Mouse (Mus musculus): Measurements from ENCODE around the gene Dnaaf1. TPM values are rescaled to one million over a fixed set of nuclear protein-coding genes. Genes with fewer than 3 reads are reported as not detected.

Gene Dnaaf1
- polyA plus RNA-seq, 1 experiment from 2014 or later, result 0.20 TPM

DNA sequence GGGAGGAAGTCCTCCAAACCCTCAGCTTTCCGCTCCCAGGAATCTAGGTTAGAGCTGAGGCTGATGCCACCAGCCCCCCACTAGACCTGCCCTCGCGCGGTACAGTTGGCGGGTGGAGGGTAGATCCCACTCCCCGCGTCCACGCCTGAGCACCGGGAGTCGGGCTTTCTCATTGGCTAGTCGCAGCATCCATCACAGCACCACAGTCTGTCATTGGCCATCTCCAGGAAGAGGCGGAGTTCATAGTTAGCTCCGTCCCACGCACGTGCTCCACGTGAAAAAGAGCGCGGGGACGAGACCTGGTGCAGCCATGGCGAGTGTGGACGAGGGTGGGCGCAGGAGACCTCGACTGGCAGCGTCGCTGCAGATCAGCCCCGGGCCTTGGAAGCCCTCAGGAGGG is 37.4 kb downstream of the Dnaaf1 start, which contains the start of gene Adad2:
TSS of gene Adad2 (plus strand) at position 277 of the 400 bp plus-strand sequence.
- no peaks in the 10 kb centered on the region for H3K36me3 ChIP-seq
- no peak within 1 kb of the TSS for H3K9ac ChIP-seq (replicated peaks)
- H3K27ac ChIP-seq (replicated peaks), result no peak within 1 kb of the TSS
- H3K9me3 ChIP-seq (replicated peaks), result no peaks in the 10 kb centered on the region
- ATAC-seq (ENCODE audit: low FRiP score), result no peak
- H3K4me1 ChIP-seq, result no peaks in the 10 kb centered on the region
- no peaks in the 10 kb centered on the region for H3K27me3 ChIP-seq (replicated peaks)
- H3K4me3 ChIP-seq (replicated peaks), result no peak within 1 kb of the TSS
- WGBS, result 85% methylated on average over 26 of the region's 26 CpGs
- no peak within 1 kb of the TSS for H3K4me2 ChIP-seq

DNA sequence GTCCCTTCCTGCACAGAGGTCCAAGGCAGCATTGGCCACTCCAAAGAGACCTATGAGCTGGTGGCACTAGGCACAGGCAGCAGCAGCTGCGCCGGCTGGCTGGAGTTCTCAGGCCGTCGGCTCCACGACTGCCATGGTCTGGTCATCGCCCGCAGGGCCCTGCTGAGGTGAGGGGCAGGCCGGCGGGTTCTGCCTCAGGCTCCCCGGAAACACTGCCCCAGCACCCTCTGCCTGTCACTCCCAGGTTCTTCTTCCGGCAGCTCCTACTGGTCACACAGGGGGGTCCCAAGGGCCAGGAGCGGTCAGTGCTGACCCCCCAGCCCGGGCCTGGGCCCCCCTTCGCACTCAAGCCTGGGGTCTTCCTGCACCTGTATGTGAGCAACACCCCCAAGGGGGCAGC is 40.1 kb downstream of the Dnaaf1 start:
- no peaks in the 10 kb centered on the region for H3K9me3 ChIP-seq (replicated peaks)
- H3K4me2 ChIP-seq, result no peak overlapping the region
- no peaks in the 10 kb centered on the region for H3K27me3 ChIP-seq (replicated peaks)
- no peaks in the 10 kb centered on the region for H3K36me3 ChIP-seq
- H3K27ac ChIP-seq (replicated peaks), result no peak overlapping the region
- WGBS, result 82% methylated on average over 14 of the region's 14 CpGs
- no peak for ATAC-seq (ENCODE audit: low FRiP score)
- no peaks in the 10 kb centered on the region for H3K4me1 ChIP-seq
- H3K4me3 ChIP-seq (replicated peaks), result no peak overlapping the region
- H3K9ac ChIP-seq (replicated peaks), result no peak overlapping the region

DNA sequence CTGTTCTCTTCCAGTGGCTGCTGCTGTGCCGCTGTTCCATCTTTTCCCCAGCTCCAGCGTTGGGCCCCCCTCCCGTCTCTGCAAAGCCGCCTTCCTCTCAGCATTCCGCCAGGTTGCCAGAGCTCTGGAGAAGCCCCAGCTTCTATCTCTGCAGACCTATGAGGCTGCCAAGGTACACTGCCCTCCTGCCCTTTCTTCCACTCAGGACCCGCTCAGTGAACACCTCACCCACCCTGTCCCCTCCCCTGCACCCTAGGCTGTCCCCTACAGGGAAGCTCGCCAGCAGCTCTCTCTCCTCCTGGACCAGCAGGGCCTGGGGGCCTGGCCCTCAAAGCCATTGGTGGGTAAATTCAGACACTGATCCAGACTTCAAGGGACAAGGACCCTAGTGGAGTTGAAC is 41.3 kb downstream of the Dnaaf1 start:
- Histone ChIP-seq H3K4me3 (replicated peaks) (no peak overlapping the region), H3K27me3 (replicated peaks) (no peaks in the 10 kb centered on the region), H3K4me1 (no peaks in the 10 kb centered on the region), H3K36me3 (no peaks in the 10 kb centered on the region), H3K9me3 (replicated peaks) (no peaks in the 10 kb centered on the region), H3K9ac (replicated peaks) (no peak overlapping the region), H3K4me2 (no peak overlapping the region), H3K27ac (replicated peaks) (no peak overlapping the region)
- WGBS, result 74% methylated on average over 7 of the region's 7 CpGs
- no peak for ATAC-seq (ENCODE audit: low FRiP score)

DNA sequence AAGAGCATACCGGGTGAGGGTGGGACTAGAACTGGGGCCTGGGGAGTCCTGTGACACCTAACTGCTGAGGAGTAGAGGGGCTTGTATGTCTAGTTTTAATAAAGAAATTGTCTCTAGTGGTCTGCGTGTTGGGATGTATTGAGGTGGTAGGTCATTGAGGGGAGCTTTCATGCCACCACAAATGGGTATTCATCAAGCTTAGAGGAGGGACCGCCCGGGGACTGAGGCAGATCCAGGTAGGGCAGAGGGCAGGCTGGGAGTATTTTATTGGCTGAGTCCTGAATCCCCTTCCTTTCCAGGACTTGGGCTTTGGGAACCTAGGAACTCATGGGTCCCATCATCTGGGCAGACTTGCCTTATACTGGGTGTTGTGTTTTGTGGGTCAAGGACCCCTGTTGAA is 41.8 kb downstream of the Dnaaf1 start:
- Histone ChIP-seq H3K9me3 (replicated peaks) (no peaks in the 10 kb centered on the region), H3K27ac (replicated peaks) (no peak overlapping the region), H3K4me1 (no peaks in the 10 kb centered on the region), H3K27me3 (replicated peaks) (no peaks in the 10 kb centered on the region), H3K4me2 (no peak overlapping the region), H3K36me3 (no peaks in the 10 kb centered on the region), H3K9ac (replicated peaks) (no peak overlapping the region), H3K4me3 (replicated peaks) (no peak overlapping the region)
- 94% methylated on average over 4 of the region's 4 CpGs for WGBS
- no peak for ATAC-seq (ENCODE audit: low FRiP score)

DNA sequence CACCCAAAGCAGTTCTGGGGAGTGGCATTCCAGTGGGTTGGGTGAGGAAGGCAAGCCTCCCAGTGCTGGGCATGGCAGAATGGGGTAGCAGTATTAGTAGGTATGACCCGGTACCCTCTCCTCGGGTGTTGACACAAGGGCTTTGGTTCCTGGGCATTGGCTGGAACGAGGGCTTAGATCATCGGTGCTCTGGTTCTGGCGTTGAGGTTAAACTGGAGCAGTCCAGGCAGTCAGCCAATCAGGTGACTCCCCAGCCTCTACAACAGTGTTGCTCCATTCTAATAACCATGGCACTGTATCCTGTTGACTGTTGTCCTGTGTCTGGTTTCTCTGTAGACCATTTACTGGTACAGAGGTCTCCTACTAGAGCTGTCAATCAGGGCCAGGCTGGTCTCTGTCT is 42.6 kb downstream of the Dnaaf1 start:
- Histone ChIP-seq H3K4me3 (replicated peaks) (no peak overlapping the region), H3K27me3 (replicated peaks) (no peaks in the 10 kb centered on the region), H3K9ac (replicated peaks) (no peak overlapping the region), H3K9me3 (replicated peaks) (no peaks in the 10 kb centered on the region), H3K4me1 (no peaks in the 10 kb centered on the region), H3K27ac (replicated peaks) (no peak overlapping the region), H3K36me3 (no peaks in the 10 kb centered on the region), H3K4me2 (no peak overlapping the region)
- ATAC-seq (ENCODE audit: low FRiP score), result no peak
- 93% methylated on average over 5 of the region's 5 CpGs for WGBS

DNA sequence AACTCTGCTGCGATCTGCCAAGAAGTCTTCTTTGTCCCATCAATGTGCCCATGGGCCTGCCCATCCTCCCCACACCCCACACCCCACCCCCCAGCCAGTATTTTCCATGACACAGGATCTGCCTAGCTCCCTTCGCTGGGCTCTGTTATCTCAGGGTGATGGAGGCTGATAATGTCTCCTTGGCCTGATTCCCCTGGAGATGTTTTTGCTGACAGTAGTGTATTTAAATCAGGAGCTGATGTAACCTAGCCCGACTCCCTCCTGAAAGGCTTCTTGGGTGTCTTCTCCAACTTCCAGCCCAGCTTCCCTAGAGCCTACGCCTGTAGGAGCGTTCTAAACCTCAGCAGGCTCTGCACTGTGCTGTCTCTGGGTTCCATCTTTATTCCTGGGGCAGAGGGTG is 43.9 kb downstream of the Dnaaf1 start:
- 74% methylated on average over 5 of the region's 5 CpGs for WGBS
- Histone ChIP-seq H3K27me3 (replicated peaks) (no peaks in the 10 kb centered on the region), H3K9ac (replicated peaks) (no peak overlapping the region), H3K4me1 (no peaks in the 10 kb centered on the region), H3K36me3 (no peaks in the 10 kb centered on the region), H3K27ac (replicated peaks) (no peak overlapping the region), H3K4me3 (replicated peaks) (no peak overlapping the region), H3K9me3 (replicated peaks) (no peaks in the 10 kb centered on the region), H3K4me2 (no peak overlapping the region)
- no peak for ATAC-seq (ENCODE audit: low FRiP score)

DNA sequence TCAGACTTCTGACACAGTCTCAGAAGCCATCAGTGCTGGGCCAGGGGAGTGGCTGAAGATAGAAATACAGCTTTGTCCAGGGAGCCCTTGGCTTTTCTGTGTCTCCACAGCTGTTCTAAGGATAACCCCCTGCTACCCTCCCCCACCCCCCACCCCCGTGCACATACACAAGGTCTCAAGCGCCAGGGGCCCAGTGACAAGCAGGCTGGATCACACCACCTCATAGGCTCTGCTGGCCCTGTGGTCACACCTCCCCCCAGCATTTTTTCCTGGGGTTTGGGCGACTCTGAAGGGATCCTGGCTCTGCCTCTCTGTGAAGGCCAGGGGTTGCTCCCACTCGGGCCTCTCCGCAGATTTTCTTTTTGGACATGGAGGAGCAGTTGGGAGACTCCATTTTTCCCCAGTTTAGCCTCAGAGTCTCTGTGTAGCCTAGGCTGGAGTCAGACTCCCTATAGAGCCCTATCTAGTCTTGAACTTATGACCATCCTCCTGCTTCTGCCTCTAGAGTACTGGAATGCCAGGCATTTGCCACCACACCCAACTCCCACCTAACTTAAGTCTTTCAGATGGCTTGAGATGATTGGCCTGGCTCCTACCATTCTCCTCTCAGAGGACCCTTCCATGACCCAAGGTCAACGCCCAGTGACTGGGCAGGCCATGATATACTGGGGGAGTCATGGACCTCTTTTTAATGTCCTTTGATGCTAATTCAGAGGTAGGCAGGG is 45.2 kb downstream of the Dnaaf1 start:
- H3K9ac ChIP-seq (replicated peaks), result no peak overlapping the region
- H3K4me1 ChIP-seq, result no peaks in the 10 kb centered on the region
- ATAC-seq (ENCODE audit: low FRiP score), result no peak
- H3K27ac ChIP-seq (replicated peaks), result no peak overlapping the region
- 66% methylated on average over 6 of the region's 6 CpGs for WGBS
- no peaks in the 10 kb centered on the region for H3K9me3 ChIP-seq (replicated peaks)
- no peak overlapping the region for H3K4me2 ChIP-seq
- H3K27me3 ChIP-seq (replicated peaks), result no peaks in the 10 kb centered on the region
- H3K4me3 ChIP-seq (replicated peaks), result no peak overlapping the region
- H3K36me3 ChIP-seq, result no peaks in the 10 kb centered on the region

DNA sequence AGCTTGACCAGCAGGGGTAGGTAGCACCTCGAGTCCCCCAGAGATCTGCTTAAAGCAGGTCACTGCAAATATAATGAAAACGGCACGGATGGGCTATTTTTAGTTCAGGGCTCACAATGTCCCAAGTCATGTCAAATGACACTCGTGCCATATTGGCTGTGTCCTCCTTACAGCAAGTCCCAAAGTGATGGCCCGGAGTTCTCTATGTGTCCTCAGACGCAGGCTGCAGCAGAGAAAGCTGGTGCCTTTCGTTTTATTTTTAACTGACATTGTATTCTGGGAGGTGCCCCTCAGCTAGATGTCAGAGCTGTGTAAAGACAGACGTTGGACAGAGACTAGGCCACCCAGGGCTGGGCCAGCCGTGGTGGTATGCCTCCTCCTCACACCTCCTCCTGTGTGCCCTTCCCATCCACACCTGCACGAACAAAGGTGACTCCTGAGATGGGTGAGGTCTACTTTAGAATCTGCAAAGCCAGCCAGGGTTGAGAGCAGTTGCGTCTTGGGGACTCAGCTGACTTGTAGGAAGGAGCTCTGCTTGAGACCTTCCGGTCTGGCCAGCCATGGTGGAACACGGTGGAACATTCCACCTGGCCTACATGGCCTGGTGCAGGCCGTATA is 45.9 kb downstream of the Dnaaf1 start:
- no peaks in the 10 kb centered on the region for H3K27me3 ChIP-seq (replicated peaks)

DNA sequence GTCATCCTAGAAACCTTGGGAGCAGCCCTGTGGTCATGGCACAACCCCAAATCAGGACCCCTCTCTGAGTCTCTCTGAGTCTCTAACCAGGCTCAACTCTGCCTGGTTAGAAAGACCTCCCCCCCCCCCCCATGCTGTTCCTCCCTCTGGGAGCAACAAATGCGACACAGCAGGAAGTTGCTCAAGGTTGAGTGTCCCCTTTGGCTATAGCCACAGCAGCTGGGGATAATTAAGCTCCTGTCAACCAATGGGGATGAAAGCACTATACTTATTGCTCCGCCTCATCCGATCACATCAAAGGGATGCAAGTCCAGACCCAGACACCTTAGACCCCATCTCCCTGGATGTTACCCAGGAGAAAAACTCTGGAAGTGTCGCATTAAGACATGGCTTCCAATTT is 47.5 kb downstream of the Dnaaf1 start:
- Histone ChIP-seq H3K9ac (replicated peaks) (no peak overlapping the region), H3K27ac (replicated peaks) (no peak overlapping the region), H3K4me2 (no peak overlapping the region), H3K4me3 (replicated peaks) (no peak overlapping the region), H3K27me3 (replicated peaks) (no peaks in the 10 kb centered on the region), H3K36me3 (no peaks in the 10 kb centered on the region), H3K4me1 (no peaks in the 10 kb centered on the region), H3K9me3 (replicated peaks) (no peaks in the 10 kb centered on the region)
- no peak for ATAC-seq (ENCODE audit: low FRiP score)
- WGBS, result 53% methylated on average over 4 of the region's 4 CpGs

More for the DNA sequence above, 45.9 kb downstream of the Dnaaf1 start:
- Histone ChIP-seq H3K9ac (replicated peaks) (no peak overlapping the region), H3K9me3 (replicated peaks) (no peaks in the 10 kb centered on the region), H3K4me2 (no peak overlapping the region), H3K36me3 (no peaks in the 10 kb centered on the region), H3K4me1 (no peaks in the 10 kb centered on the region), H3K4me3 (replicated peaks) (no peak overlapping the region), H3K27ac (replicated peaks) (no peak overlapping the region)
- WGBS, result 88% methylated on average over 14 of the region's 14 CpGs
- no peak for ATAC-seq (ENCODE audit: low FRiP score)

DNA sequence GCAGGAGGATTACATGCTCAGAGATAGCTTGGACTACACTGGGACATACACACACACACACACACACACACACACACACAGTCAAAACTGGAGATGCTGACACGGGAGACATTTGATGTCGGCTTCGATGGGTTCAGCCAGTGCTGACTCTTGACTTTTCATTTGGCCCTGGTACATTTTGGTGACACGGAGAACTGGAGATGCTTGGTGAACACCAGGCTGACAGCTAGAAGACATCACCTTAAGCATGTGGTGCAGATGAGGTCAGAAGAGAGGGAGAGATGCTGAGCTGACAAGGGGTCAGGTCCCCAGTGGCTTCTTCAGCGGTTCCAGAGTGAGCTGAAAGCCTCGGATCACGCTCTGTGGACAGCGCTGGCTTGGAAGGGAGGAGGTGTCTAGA is 48.0 kb downstream of the Dnaaf1 start:
- H3K4me1 ChIP-seq, result no peaks in the 10 kb centered on the region
- no peak overlapping the region for H3K9ac ChIP-seq (replicated peaks)
- H3K9me3 ChIP-seq (replicated peaks), result no peaks in the 10 kb centered on the region
- no peak for ATAC-seq (ENCODE audit: low FRiP score)
- H3K36me3 ChIP-seq, result no peaks in the 10 kb centered on the region
- no peak overlapping the region for H3K4me2 ChIP-seq
- H3K27me3 ChIP-seq (replicated peaks), result no peaks in the 10 kb centered on the region
- no peak overlapping the region for H3K27ac ChIP-seq (replicated peaks)
- H3K4me3 ChIP-seq (replicated peaks), result no peak overlapping the region
- 88% methylated on average over 8 of the region's 8 CpGs for WGBS

DNA sequence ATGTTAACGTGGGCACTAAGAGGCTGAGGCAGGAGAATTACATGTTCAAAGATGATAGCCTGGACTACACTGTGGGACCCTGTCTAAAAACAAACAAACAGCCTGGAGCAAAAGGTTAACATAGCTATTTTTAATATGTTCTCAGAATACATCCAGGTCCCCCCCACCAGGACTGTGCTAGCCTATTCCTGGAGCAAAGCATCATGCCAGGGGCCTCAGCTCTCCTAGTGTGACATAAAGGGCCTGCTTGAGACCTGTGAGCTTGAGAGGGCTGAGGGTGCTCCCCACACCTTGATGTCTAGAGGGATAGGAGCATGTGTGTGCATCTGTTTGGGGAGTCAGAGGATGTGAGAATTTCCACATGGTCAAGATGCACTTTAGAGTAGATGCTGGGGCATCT is 48.7 kb downstream of the Dnaaf1 start:
- no peak for ATAC-seq (ENCODE audit: low FRiP score)
- H3K4me3 ChIP-seq (replicated peaks), result no peak overlapping the region
- no peak overlapping the region for H3K4me2 ChIP-seq
- H3K27ac ChIP-seq (replicated peaks), result no peak overlapping the region
- H3K27me3 ChIP-seq (replicated peaks), result no peaks in the 10 kb centered on the region
- H3K36me3 ChIP-seq, result no peaks in the 10 kb centered on the region
- no peak overlapping the region for H3K9ac ChIP-seq (replicated peaks)
- WGBS, result 68% methylated on average over 1 of the region's 1 CpGs
- H3K9me3 ChIP-seq (replicated peaks), result no peaks in the 10 kb centered on the region
- no peaks in the 10 kb centered on the region for H3K4me1 ChIP-seq

DNA sequence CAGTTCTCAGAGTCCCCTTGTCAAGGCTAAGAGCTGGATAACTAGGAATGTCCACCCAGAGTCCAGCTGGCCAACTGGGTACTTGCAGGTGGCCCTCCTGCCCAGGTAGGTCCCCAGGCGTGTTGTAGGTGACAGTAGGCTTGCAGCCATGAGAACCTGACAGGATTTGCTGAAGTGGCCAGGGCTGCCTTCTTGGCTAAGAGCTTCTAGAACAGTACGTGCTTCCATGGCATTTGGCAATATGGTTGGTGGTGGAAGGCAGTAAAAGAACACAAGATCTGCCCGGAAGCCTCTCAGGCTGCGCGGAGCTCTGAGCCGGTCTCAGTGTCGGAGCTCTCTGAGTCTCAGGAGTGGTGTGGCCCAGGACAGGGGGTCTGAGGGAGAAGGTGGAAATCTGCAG is 49.9 kb downstream of the Dnaaf1 start:
- 92% methylated on average over 7 of the region's 7 CpGs for WGBS
- H3K9me3 ChIP-seq (replicated peaks), result no peaks in the 10 kb centered on the region
- no peak overlapping the region for H3K4me2 ChIP-seq
- no peak for ATAC-seq (ENCODE audit: low FRiP score)
- no peaks in the 10 kb centered on the region for H3K36me3 ChIP-seq
- H3K9ac ChIP-seq (replicated peaks), result no peak overlapping the region
- no peak overlapping the region for H3K4me3 ChIP-seq (replicated peaks)
- H3K27me3 ChIP-seq (replicated peaks), result no peaks in the 10 kb centered on the region
- H3K4me1 ChIP-seq, result no peaks in the 10 kb centered on the region
- H3K27ac ChIP-seq (replicated peaks), result no peak overlapping the region
